Mouse (Mus musculus) kidney, adult 18-20 months (tissue): Measurements from ENCODE around the gene Tigar.

Experiments used
- DNase-seq: peaks from one replicate; pipeline ENCODE4 v3.0.0; 2021

The Tigar gene

GRCm38 (mm10) chr6:127079867-127080731 is 29.3 kb downstream of the Tigar start:
- peak; percentile 3 for DNase-seq

GRCm38 (mm10) chr6:127072817-127073216 is 36.5 kb downstream of the Tigar start, which contains the start of gene Fgf23:
Fgf23 (plus strand) TSS chr6:127072902.
- no peak for DNase-seq

- DNase-seq: no peak
Measured at GRCm38 (mm10) chr6:127064815-127065214, 44.5 kb downstream of the Tigar start.

GRCm38 (mm10) chr6:127063915-127064314 is 45.4 kb downstream of the Tigar start:
- no peak for DNase-seq

DNA sequence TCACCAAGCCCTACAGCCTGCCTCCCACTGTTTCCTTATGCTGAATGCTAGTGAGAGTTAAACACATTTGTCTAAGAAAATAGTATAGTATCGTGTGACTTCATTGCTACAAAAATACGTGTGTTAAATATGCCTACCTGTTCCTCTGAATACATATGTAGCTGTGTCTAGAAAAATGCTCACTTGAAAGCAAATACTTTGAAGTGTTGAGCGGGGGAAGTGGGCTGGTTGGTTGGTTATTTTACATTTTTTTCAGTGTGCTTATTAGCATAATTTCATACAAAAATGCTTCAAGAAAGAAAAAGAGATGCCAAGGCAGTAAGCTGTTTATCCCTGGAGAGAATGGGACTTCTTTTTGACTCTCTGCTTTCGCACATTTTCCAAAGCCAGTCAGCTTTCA is 49.4 kb downstream of the Tigar start:
- DNase-seq: no peak

- no peak for DNase-seq
Measured at GRCm38 (mm10) chr6:127056990-127057588, 52.3 kb downstream of the Tigar start.

DNA sequence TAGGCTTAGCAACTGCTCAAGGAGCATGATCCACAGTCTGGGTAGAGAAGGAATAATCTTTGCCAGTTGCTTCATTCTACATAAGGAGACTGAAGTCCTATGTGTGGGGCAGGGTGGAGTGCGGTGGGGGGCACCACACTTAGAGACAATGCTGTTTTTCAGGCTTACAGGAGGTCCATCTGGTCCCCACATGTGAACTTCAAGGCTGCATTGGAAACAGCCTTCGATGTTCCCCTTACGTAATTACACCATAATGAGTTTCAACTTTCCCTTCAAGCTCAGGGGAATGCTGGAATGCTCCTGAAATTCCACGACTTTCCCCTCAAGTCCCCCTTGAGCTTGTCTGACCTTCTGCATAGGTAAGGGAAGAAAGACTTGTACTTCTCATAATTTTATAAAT is 58.5 kb downstream of the Tigar start:
- DNase-seq: no peak

DNA sequence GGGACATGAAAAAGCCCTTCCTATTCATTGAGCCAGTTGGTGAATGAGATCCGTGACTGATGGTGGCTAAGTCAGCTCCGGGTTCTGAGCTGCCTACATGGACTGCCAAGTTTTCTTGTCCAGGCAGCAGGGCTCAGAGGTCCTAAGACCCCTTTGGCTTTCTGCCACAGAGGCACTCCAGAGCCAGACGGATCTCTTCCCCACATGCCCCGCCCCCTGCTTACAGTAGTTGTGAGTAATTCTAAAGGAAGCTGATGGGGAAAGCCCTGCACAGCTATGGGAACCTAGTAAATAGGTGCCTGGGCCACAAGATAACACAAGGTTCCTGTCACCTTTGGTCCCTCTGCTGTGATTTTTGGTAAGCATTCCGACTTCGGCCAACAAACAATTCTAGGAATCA is 64.4 kb downstream of the Tigar start:
- no peak for DNase-seq
